Mouse (Mus musculus) heart, embryonic 16.5 days (tissue): Measurements from ENCODE around the gene Nkd1. TPM values are rescaled to one million over a fixed set of nuclear protein-coding genes. Genes with fewer than 3 reads are reported as not detected.

ENCODE experiments used
- ATAC-seq: fragments of 200-750 bp; cut with Nextera tagmentation; replicated peaks from 2 replicates; pipeline ENCODE4 v1.8.0; 2017; ENCODE audit warnings: moderate number of reproducible peaks; ENCODE audit not compliant: insufficient read depth, low FRiP score; ENCODE audit errors: extremely low read depth
- H3K27ac ChIP-seq: fragments of 300-500 bp; sonication (generic); 2 replicates; pipeline ENCODE4 v1.5.1; 2014; ENCODE audit warnings: mild to moderate bottlenecking, low read length, control low read depth, moderate library complexity
- H3K27me3 ChIP-seq: fragments of 300-500 bp; sonication (generic); 2 replicates; pipeline ENCODE4 v1.6.1; 2014; ENCODE audit warnings: low read length, mixed read lengths; ENCODE audit not compliant: control insufficient read depth, insufficient read depth
- H3K36me3 ChIP-seq: fragments of 300-500 bp; sonication (generic); 2 replicates; pipeline ENCODE4 v1.6.1; 2014; ENCODE audit not compliant: control insufficient read depth, insufficient read depth
- H3K4me1 ChIP-seq: fragments of 300-500 bp; sonication (generic); 2 replicates; pipeline ENCODE4 v1.6.1; 2014; ENCODE audit warnings: low read length, mixed read lengths; ENCODE audit not compliant: control insufficient read depth, insufficient read depth
- H3K4me2 ChIP-seq: fragments of 300-500 bp; sonication (generic); 2 replicates; pipeline ENCODE4 v1.6.1; 2014; ENCODE audit warnings: low read depth, mild to moderate bottlenecking, control low read depth, low read length
- H3K4me3 ChIP-seq: fragments of 300-500 bp; sonication (generic); 2 replicates; pipeline ENCODE4 v1.5.1; 2014; ENCODE audit warnings: mild to moderate bottlenecking, control low read depth, low read length
- H3K9ac ChIP-seq: fragments of 300-500 bp; sonication (generic); 2 replicates; pipeline ENCODE4 v1.6.1; 2014; ENCODE audit warnings: low read length, control low read depth
- H3K9me3 ChIP-seq: fragments of 300-500 bp; sonication (generic); replicated peaks from 2 replicates; pipeline ENCODE4 v1.6.1; 2016; ENCODE audit warnings: low read length; ENCODE audit not compliant: control insufficient read depth
- WGBS: fragments of 180-500 bp; shearing (Covaris S2); extraction: QIAGEN DNeasy Blood & Tissue Kit; methylation state at CpG from one replicate; pipeline ENCODE4 v1.1.7; 2014; 5-methylcytosine and 5-hydroxymethylcytosine counted together
- polyA plus RNA-seq: library from polyadenylated mRNA; unstranded; fragments of >200 nt; fragmentation: Nextera tagmentation; extraction: Ambion mirVana; gene quantifications from 2 replicates; pipeline ENCODE4 v1.2.1, GENCODE M21; 2015

Nkd1 gene
- polyA plus RNA-seq, 1 experiment from 2014 or later, result 12.3 TPM

GRCm38 (mm10) chr8:88545441-88545840, 24.3 kb downstream of the Nkd1 start:
- Histone ChIP-seq H3K27me3 (no peaks in the 10 kb centered on the region), H3K9me3 (peaks cover 7% of the 10 kb centered on the region), H3K4me3 (no peak overlapping the region), H3K36me3 (peaks cover 9% of the 10 kb centered on the region; the same call in 1 of the 2 replicates), H3K9ac (no peak overlapping the region), H3K4me1 (peaks cover 7% of the 10 kb centered on the region), H3K27ac (peak overlapping the region; percentile 75), H3K4me2 (no peak overlapping the region)
- no peak for ATAC-seq
- WGBS, result 94% methylated on average over 7 of the region's 7 CpGs

GRCm38 (mm10) chr8:88546032-88546732, 25.0 kb downstream of the Nkd1 start:
- H3K4me1 ChIP-seq, result peaks cover 7% of the 10 kb centered on the region
- WGBS, result 69% methylated on average over 18 of the region's 18 CpGs

DNA sequence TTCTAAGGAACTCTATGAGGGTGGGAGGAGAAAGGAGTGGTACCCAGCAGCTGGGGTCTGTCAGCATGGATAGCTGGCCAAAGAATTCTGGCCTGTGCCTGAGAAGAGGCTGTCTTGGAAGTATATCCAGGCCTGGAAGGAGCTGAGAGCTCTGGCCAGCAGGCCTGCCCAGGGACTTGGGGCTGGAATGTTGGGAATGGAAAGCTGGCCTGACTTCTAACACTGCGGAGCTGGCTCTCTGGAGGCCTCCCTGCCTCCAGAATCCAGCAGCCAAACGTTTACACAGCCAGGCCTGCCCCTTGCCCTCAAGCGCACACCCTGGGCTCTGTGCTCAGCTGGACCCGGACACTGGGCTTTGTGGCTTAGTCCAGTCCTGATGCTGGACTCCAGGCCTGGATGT, 34.5 kb downstream of the Nkd1 start:
- ATAC-seq, result peak; percentile 63; the same call in 1 of the 2 replicates
- WGBS, result 31% methylated on average over 4 of the region's 4 CpGs

More at GRCm38 (mm10) chr8:88546032-88546732, 25.0 kb downstream of the Nkd1 start:
- peak overlapping the region; percentile 75 for H3K27ac ChIP-seq
- H3K9ac ChIP-seq, result no peak overlapping the region
- H3K9me3 ChIP-seq, result peaks cover 7% of the 10 kb centered on the region
- no peaks in the 10 kb centered on the region for H3K27me3 ChIP-seq
- H3K36me3 ChIP-seq, result peaks cover 9% of the 10 kb centered on the region; the same call in 1 of the 2 replicates
- no peak overlapping the region for H3K4me3 ChIP-seq
- no peak overlapping the region for H3K4me2 ChIP-seq
- ATAC-seq, result no peak

DNA sequence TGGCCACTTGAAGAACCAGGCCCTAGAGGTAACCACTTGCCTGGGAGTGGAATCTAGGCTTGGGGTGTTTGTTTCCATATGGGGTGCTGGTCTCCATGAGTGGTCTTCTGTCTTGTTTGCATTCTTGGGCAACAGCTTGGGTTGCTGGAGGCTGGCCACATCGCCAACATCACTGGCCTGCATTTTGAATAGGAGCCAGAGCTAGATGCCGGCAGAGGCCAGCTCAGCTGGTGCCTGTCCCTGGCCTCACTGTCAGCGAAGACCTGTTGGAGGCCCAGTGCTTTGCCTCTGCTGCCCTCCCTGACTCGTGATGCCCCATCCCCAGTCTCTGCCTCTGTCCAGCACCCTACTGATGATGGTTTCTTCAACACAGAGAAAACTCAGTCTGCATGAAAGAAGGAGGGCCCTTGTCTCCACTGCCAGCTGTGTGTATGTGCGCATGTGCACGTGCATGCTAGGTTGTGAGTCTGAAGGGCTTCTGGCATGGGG, 38.9 kb downstream of the Nkd1 start:
- Histone ChIP-seq H3K36me3 (no peaks in the 10 kb centered on the region), H3K27me3 (no peaks in the 10 kb centered on the region), H3K9ac (no peak overlapping the region), H3K4me3 (no peak overlapping the region), H3K4me2 (no peak overlapping the region), H3K27ac (no peak overlapping the region), H3K4me1 (peaks cover 28% of the 10 kb centered on the region), H3K9me3 (no peaks in the 10 kb centered on the region)
- WGBS, result 79% methylated on average over 6 of the region's 6 CpGs
- no peak for ATAC-seq

More for the DNA sequence above, 34.5 kb downstream of the Nkd1 start:
- peaks cover 15% of the 10 kb centered on the region for H3K4me1 ChIP-seq
- H3K36me3 ChIP-seq, result no peaks in the 10 kb centered on the region
- no peak overlapping the region for H3K4me2 ChIP-seq
- no peaks in the 10 kb centered on the region for H3K9me3 ChIP-seq
- H3K4me3 ChIP-seq, result no peak overlapping the region
- no peaks in the 10 kb centered on the region for H3K27me3 ChIP-seq
- peak overlapping the region; percentile 58 for H3K27ac ChIP-seq
- H3K9ac ChIP-seq, result no peak overlapping the region

DNA sequence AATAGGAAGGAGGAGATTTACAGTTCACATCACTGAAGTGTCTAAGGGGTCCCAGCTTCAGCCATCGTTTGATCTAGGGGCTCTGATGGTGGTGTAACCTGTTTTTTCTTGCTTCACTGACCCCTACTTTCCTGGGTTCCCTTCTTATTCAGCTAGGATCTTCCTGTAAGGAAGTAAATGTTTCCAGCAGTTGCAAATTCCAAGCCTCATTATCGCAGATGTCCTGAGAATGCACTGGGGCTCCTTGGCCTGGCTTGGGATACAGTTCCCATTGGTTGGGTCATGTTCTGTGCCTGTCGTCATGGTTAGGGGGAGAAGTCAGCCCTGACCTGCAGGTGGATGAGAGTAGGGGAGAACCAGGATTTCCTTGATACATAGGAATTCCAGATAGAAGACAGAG, 40.2 kb downstream of the Nkd1 start:
- H3K4me3 ChIP-seq, result no peak overlapping the region
- H3K36me3 ChIP-seq, result no peaks in the 10 kb centered on the region
- H3K9ac ChIP-seq, result no peak overlapping the region
- H3K4me2 ChIP-seq, result no peak overlapping the region
- no peaks in the 10 kb centered on the region for H3K9me3 ChIP-seq
- H3K27me3 ChIP-seq, result no peaks in the 10 kb centered on the region
- H3K4me1 ChIP-seq, result peaks cover 32% of the 10 kb centered on the region
- no peak for ATAC-seq
- WGBS, result 55% methylated on average over 3 of the region's 3 CpGs
- H3K27ac ChIP-seq, result no peak overlapping the region

DNA sequence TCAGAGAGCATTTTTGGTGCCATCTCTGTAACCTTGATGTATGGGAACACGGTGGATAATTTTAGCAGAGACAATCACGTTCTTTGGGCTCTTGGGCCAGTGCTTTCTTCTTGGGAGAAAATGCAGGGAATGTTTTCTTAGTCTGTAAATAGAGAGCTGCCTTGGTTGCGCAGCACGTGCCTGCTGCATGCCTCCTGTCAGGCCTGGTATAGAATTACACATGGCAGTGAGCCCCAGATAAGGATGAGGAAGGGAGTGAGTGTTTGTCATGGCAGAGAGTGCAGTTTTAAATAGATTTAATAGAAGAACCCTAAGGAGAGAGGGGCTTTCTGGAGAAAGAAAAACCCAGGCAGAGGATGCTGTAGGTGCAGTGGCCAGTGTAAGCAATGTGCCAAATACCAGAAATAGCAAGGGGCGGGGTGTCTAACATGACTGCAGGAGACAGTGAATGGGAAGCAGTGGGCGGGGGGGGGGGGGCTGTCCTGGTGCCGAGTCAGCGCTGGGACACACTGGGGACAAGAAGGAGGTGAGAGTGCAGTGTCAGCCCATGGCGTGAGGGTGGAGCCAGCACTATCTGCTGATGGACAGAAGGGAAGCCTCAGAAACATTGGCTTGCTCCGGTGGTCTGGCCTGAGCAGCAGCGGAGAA, 43.2 kb downstream of the Nkd1 start:
- ATAC-seq, result peak; percentile 66
- Histone ChIP-seq H3K27me3 (no peaks in the 10 kb centered on the region), H3K9me3 (no peaks in the 10 kb centered on the region), H3K9ac (no peak overlapping the region; the same call in none of the 2 replicates), H3K36me3 (no peaks in the 10 kb centered on the region), H3K4me2 (peak overlapping the region; percentile 36; the same call in 1 of the 2 replicates), H3K27ac (peak overlapping the region; percentile 71), H3K4me3 (no peak overlapping the region), H3K4me1 (peaks cover 57% of the 10 kb centered on the region)
- WGBS, result 11% methylated on average over 11 of the region's 11 CpGs

- Histone ChIP-seq H3K27ac (0 out of 2 replicates have a peak overlapping the region, but pooled peaks have one; percentile 8), H3K36me3 (no peaks in the 10 kb centered on the region), H3K27me3 (no peaks in the 10 kb centered on the region), H3K4me2 (no peak overlapping the region), H3K9me3 (no peaks in the 10 kb centered on the region), H3K9ac (0 out of 2 replicates have a peak overlapping the region, but pooled peaks have one; percentile 3), H3K4me1 (peaks cover 70% of the 10 kb centered on the region), H3K4me3 (no peak overlapping the region)
- 59% methylated on average over 4 of the region's 4 CpGs for WGBS
- no peak for ATAC-seq
These were observed 45.0 kb downstream of the Nkd1 start for GRCm38 (mm10) chr8:88566119-88566518.

GRCm38 (mm10) chr8:88567314-88568121, 46.4 kb downstream of the Nkd1 start:
- H3K4me3 ChIP-seq, result no peak overlapping the region
- peak overlapping the region; percentile 92 for H3K27ac ChIP-seq
- H3K4me2 ChIP-seq, result no peak overlapping the region
- H3K36me3 ChIP-seq, result no peaks in the 10 kb centered on the region
- 43% methylated on average over 13 of the region's 13 CpGs for WGBS
- H3K9ac ChIP-seq, result peak overlapping the region; percentile 21; the same call in 1 of the 2 replicates
- H3K9me3 ChIP-seq, result no peaks in the 10 kb centered on the region
- peak; percentile 19; the same call in 1 of the 2 replicates for ATAC-seq
- H3K4me1 ChIP-seq, result peaks cover 80% of the 10 kb centered on the region
- H3K27me3 ChIP-seq, result no peaks in the 10 kb centered on the region
